Comparison of ENCODE assay signal across 17 mouse cellular contexts in genomic region chr5:20738795-20739194, GRCm38 (mm10).
A peak's percentile ranks its signal among the peaks of the same experiment; 100 is the strongest.
DNase-seq lines count a peak whose midpoint lies in the region; ATAC-seq and TF ChIP-seq lines count a peak whose summit lies in the region.
"Had no signal": no experiment of that assay in that cellular context is flagged by ENCODE, and none has a peak within 500 bp of the region (broad histone marks: within the 10 kb centered on the region; RNA-seq: fewer than 3 reads in every experiment).

No protein-coding gene starts in this region.

- H3K4me3 ChIP-seq in liver, embryonic 11.5 days (ENCODE audit: low read depth, low read length) = no peak overlapping the region
- no peak overlapping the region for H3K4me3 ChIP-seq in C2C12 (ENCODE audit: insufficient read depth, poor library complexity, severe bottlenecking)
- H3K4me3 ChIP-seq in liver, embryonic 14.5 days (ENCODE audit: insufficient read depth in 1 of 2, low read depth in 2 of 2, low read length in 2 of 2) = no peak overlapping the region
- H3K4me3 ChIP-seq: embryonic facial prominence, embryonic 12.5 days; hindbrain, embryonic 12.5 days; neural tube, embryonic 15.5 days; stomach, embryonic 15.5 days had no signal

- no peak overlapping the region for H3K4me2 ChIP-seq in liver, embryonic 11.5 days
- no peak overlapping the region for H3K4me2 ChIP-seq in liver, embryonic 14.5 days (ENCODE audit: low read depth)
- H3K4me2 ChIP-seq: embryonic facial prominence, embryonic 12.5 days; hindbrain, embryonic 12.5 days; midbrain, embryonic 11.5 days; neural tube, embryonic 15.5 days; stomach, embryonic 15.5 days had no signal

- TF ChIP-seq EP300 in liver, embryonic 14.5 days (IDR thresholded peaks at IDR 0.05; ENCODE audit: low read depth) = no peak

- no peak for ATAC-seq in liver, embryonic 11.5 days (replicated peaks; ENCODE audit: low FRiP score)
- no peak for ATAC-seq in liver, embryonic 14.5 days (ENCODE audit: insufficient read depth)
- ATAC-seq: intestine, embryonic 16.5 days had no signal

- no peaks in the 10 kb centered on the region for H3K79me2 ChIP-seq in C2C12 (ENCODE audit: control insufficient read depth, insufficient read depth)

- no peaks in the 10 kb centered on the region for H3K9me3 ChIP-seq in liver, embryonic 11.5 days (ENCODE audit: control insufficient read depth, low read length)
- no peaks in the 10 kb centered on the region for H3K9me3 ChIP-seq in liver, embryonic 14.5 days (ENCODE audit: control insufficient read depth, low read length)
- H3K9me3 ChIP-seq: embryonic facial prominence, embryonic 12.5 days; hindbrain, embryonic 12.5 days; neural tube, embryonic 15.5 days; stomach, embryonic 15.5 days had no signal

- no peak overlapping the region for H3K9ac ChIP-seq in liver, embryonic 11.5 days (ENCODE audit: low read depth, low read length)
- no peak overlapping the region for H3K9ac ChIP-seq in liver, embryonic 14.5 days (replicated peaks)
- H3K9ac ChIP-seq: embryonic facial prominence, embryonic 12.5 days; hindbrain, embryonic 12.5 days; neural tube, embryonic 15.5 days; stomach, embryonic 15.5 days had no signal

- no peak overlapping the region for H3ac ChIP-seq in C2C12 (ENCODE audit: control insufficient read depth, insufficient read length, low read depth)

- no peaks in the 10 kb centered on the region for H3K4me1 ChIP-seq in liver, embryonic 11.5 days (replicated peaks; ENCODE audit: control insufficient read depth, insufficient read depth, low read length)
- H3K4me1 ChIP-seq in liver, embryonic 14.5 days (replicated peaks; ENCODE audit: control insufficient read depth in 2 of 2, insufficient read depth in 2 of 2, low read length in 1 of 2) = no peaks in the 10 kb centered on the region
- H3K4me1 ChIP-seq: embryonic facial prominence, embryonic 12.5 days; stomach, embryonic 15.5 days had no signal

- 26% methylated on average over 2 of the region's 2 CpGs for WGBS in liver, embryonic 11.5 days
- WGBS in liver, embryonic 14.5 days (ENCODE audit: insufficient replicate concordance) = 33% methylated on average over 2 of the region's 2 CpGs

- no peaks in the 10 kb centered on the region for H3K36me3 ChIP-seq in liver, embryonic 11.5 days (ENCODE audit: control insufficient read depth, insufficient read depth, low read length)
- no peaks in the 10 kb centered on the region for H3K36me3 ChIP-seq in C2C12 (ENCODE audit: control insufficient read depth, insufficient read depth)
- no peaks in the 10 kb centered on the region for H3K36me3 ChIP-seq in liver, embryonic 14.5 days (replicated peaks; ENCODE audit: control insufficient read depth, insufficient read depth, low read depth)
- H3K36me3 ChIP-seq: embryonic facial prominence, embryonic 12.5 days; hindbrain, embryonic 12.5 days; neural tube, embryonic 15.5 days; stomach, embryonic 15.5 days had no signal

- no peak overlapping the region for H3K27ac ChIP-seq in liver, embryonic 11.5 days (ENCODE audit: low read depth, low read length)
- no peak overlapping the region for H3K27ac ChIP-seq in liver, embryonic 14.5 days
- H3K27ac ChIP-seq: embryonic facial prominence, embryonic 12.5 days; hindbrain, embryonic 12.5 days; neural tube, embryonic 15.5 days; stomach, embryonic 15.5 days had no signal

- DNase-seq in liver (peak; percentile 26), A20 (ENCODE audit: low read depth, low spot score) (peak; percentile 26)
- DNase-seq in liver, embryonic 11.5 days (ENCODE audit: low spot score) = no peak
- no peak for DNase-seq in liver, embryonic 14.5 days (ENCODE audit: low read depth in 3 of 3, low spot score in 3 of 3)
- DNase-seq in testis, postnatal 10 days (ENCODE audit: low spot score) = no peak
- DNase-seq in right cerebral cortex, postnatal 14 days = no peak
- DNase-seq: adrenal gland, adult 2 months; cerebellum, adult 11-12 months; cerebellum, postnatal 36 days; lung, adult 2 months had no signal

- no peaks in the 10 kb centered on the region for H3K27me3 ChIP-seq in liver, embryonic 11.5 days (replicated peaks; ENCODE audit: control insufficient read depth, insufficient read depth, low read length)
- H3K27me3 ChIP-seq in C2C12 (ENCODE audit: control insufficient read depth, insufficient read depth, insufficient read length) = no peaks in the 10 kb centered on the region
- H3K27me3 ChIP-seq in liver, embryonic 14.5 days (ENCODE audit: control insufficient read depth, insufficient read depth, low read length) = no peaks in the 10 kb centered on the region
- H3K27me3 ChIP-seq: embryonic facial prominence, embryonic 12.5 days; hindbrain, embryonic 12.5 days; neural tube, embryonic 15.5 days; stomach, embryonic 15.5 days had no signal

- H3K79me3 ChIP-seq in C2C12 (ENCODE audit: low read depth) = no peaks in the 10 kb centered on the region

- peak; percentile 58 for TF ChIP-seq CTCF in C2C12 (IDR thresholded peaks at IDR 0.05; ENCODE audit: control insufficient read depth, insufficient read depth, insufficient read length)
- TF ChIP-seq CTCF in liver, embryonic 14.5 days (IDR thresholded peaks at IDR 0.05; ENCODE audit: low read depth) = peak; percentile 52

TF ChIP-seq in C2C12, 6 proteins besides CTCF, POLR2A, EP300 and RAD21:
- TF ChIP-seq MAX (IDR thresholded peaks at IDR 0.05) (no peak), MYOG (IDR thresholded peaks at IDR 0.05; ENCODE audit: control insufficient read depth, extremely low read depth, insufficient read length) (no peak), FOSL1 (IDR thresholded peaks at IDR 0.05; ENCODE audit: insufficient read depth, low read length, poor library complexity, severe bottlenecking) (no peak), MYOD1 (IDR thresholded peaks at IDR 0.05; ENCODE audit: control insufficient read depth, insufficient read length, low read depth) (no peak), USF1 (IDR thresholded peaks at IDR 0.05; ENCODE audit: low read depth) (no peak), CEBPB (IDR thresholded peaks at IDR 0.05; ENCODE audit: low read depth) (no peak)
TF ChIP-seq in C2C12: peak in this region for 0.

Comparison
In these comparisons a context has a peak if more than half of its experiments do, and no peak if none do; other contexts are left out.
1. DNase-seq: peak in liver (single experiment) and A20 (single experiment); none in liver, embryonic 11.5 days (single experiment), liver, embryonic 14.5 days (0 of 3), testis, postnatal 10 days (single experiment) and right cerebral cortex, postnatal 14 days (single experiment).